In the genomic region with DNA sequence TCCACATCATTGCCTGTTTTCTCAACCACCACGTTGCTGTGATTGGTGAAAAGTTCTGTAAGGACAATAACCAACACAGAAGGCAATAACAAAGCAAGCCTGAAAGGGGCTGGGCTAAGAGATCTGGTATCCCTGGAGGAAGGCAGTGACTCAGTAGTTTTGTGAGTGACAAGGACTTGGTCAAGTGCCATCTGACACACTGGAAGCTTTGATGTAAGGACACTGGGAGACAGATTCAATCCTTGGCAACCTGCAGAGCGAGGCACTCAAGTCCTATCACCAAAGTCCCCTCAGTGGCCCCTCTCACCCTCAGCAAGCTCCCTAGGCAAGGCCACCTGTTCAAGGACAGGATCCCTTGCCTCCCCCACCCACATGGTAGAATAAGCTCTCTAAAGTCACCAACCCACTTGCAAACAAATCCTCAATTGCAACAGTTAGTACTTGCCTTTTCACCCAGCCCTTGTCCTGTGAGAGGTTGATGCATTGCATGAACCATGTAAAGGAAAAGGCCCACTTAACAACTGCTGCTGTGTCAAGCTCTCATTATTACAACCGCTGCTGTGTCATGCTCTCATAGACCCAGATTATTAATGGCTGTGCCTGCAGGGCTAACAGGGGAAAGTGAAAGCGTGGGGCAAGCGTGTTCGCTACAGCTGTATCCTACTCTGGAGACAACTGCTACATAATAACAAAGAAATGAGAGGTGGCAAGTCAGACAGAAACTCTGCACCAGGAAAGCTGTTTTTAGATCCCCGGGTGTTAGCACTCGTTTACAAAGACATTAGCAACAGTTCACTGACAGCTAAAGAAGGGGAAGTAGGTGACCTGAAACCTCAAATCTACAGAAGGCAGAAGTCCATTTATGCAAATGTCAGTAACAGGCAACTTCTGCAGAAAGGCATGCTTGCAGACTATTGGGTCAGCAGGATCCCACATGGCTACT, we compare ENCODE assay signal across 9 mouse cellular contexts. TPM values are rescaled to one million over a fixed set of nuclear protein-coding genes. Genes with fewer than 3 reads are reported as not detected.
DNase-seq lines count a peak whose midpoint lies in the region; ATAC-seq and TF ChIP-seq lines count a peak whose summit lies in the region.
"Had no signal": no experiment of that assay in that cellular context is flagged by ENCODE, and none has a peak within 500 bp of the region (broad histone marks: within the 10 kb centered on the region; RNA-seq: fewer than 3 reads in every experiment).

No protein-coding gene starts in this region.

- no peaks in the 10 kb centered on the region for H3K27me3 ChIP-seq in embryonic facial prominence, embryonic 12.5 days
- no peaks in the 10 kb centered on the region for H3K27me3 ChIP-seq in intestine, embryonic 16.5 days (replicated peaks; ENCODE audit: control insufficient read depth, insufficient read depth, low read length)
- H3K27me3 ChIP-seq in lung, postnatal 0 days (replicated peaks; ENCODE audit: insufficient read depth, low read length): no peaks in the 10 kb centered on the region

- H3K27ac ChIP-seq in embryonic facial prominence, embryonic 12.5 days: peak overlapping the region; percentile 50
- H3K27ac ChIP-seq in intestine, embryonic 16.5 days (ENCODE audit: low read length): no peak overlapping the region; the same call in 1 of the 2 replicates
- H3K27ac ChIP-seq in lung, postnatal 0 days (ENCODE audit: low read length): no peak overlapping the region

- intact Hi-C loops in gastrocnemius, postnatal 14 days (cut with DNase I; ENCODE audit: low total_unique reads): no loop called here

- ATAC-seq in embryonic facial prominence, embryonic 12.5 days (ENCODE audit: insufficient number of reproducible peaks, insufficient read depth, low FRiP score, low TSS enrichment): no peak
- ATAC-seq in intestine, embryonic 16.5 days: peak; percentile 64; the same call in 1 of the 2 replicates
- peak; percentile 63 for ATAC-seq in lung, postnatal 0 days

- no peak for TF ChIP-seq EP300 in lung, postnatal 0 days (IDR thresholded peaks at IDR 0.05)

- 0 out of 2 replicates have a peak overlapping the region, but pooled peaks have one; percentile 9 for H3K4me2 ChIP-seq in embryonic facial prominence, embryonic 12.5 days (replicated peaks)
- 0 out of 2 replicates have a peak overlapping the region, but pooled peaks have one; percentile 27 for H3K4me2 ChIP-seq in intestine, embryonic 16.5 days (ENCODE audit: low read depth, low read length)
- H3K4me2 ChIP-seq in lung, postnatal 0 days (replicated peaks; ENCODE audit: low read depth, low read length): peak overlapping the region; percentile 33

- WGBS in embryonic facial prominence, embryonic 12.5 days: 50% methylated on average over 8 of the region's 8 CpGs
- 38% methylated on average over 8 of the region's 8 CpGs for WGBS in intestine, embryonic 16.5 days
- WGBS in lung, postnatal 0 days: 22% methylated on average over 8 of the region's 8 CpGs

- no peak overlapping the region for H3K9ac ChIP-seq in embryonic facial prominence, embryonic 12.5 days
- peak overlapping the region; percentile 18; the same call in 1 of the 2 replicates for H3K9ac ChIP-seq in intestine, embryonic 16.5 days (ENCODE audit: low read depth, low read length)
- H3K9ac ChIP-seq in lung, postnatal 0 days (replicated peaks; ENCODE audit: low read depth): no peak overlapping the region

- H3K4me1 ChIP-seq in embryonic facial prominence, embryonic 12.5 days: peaks cover 15% of the 10 kb centered on the region
- H3K4me1 ChIP-seq in intestine, embryonic 16.5 days (ENCODE audit: control insufficient read depth, insufficient read depth, low read length): peaks cover 6% of the 10 kb centered on the region; the same call in 1 of the 2 replicates
- H3K4me1 ChIP-seq in lung, postnatal 0 days (ENCODE audit: insufficient read depth, low read depth, low read length): no peaks in the 10 kb centered on the region

- H3K4me3 ChIP-seq in embryonic facial prominence, embryonic 12.5 days: no peak overlapping the region
- H3K4me3 ChIP-seq in intestine, embryonic 16.5 days (ENCODE audit: low read length): peak overlapping the region; percentile 8; the same call in 1 of the 2 replicates
- no peak overlapping the region for H3K4me3 ChIP-seq in lung, postnatal 0 days (ENCODE audit: low read depth, low read length)

- H3K9me3 ChIP-seq in embryonic facial prominence, embryonic 12.5 days: no peaks in the 10 kb centered on the region
- H3K9me3 ChIP-seq in intestine, embryonic 16.5 days (ENCODE audit: control insufficient read depth, low read length): no peaks in the 10 kb centered on the region
- no peaks in the 10 kb centered on the region for H3K9me3 ChIP-seq in lung, postnatal 0 days (ENCODE audit: low read length)

- H3K36me3 ChIP-seq in embryonic facial prominence, embryonic 12.5 days: no peaks in the 10 kb centered on the region
- no peaks in the 10 kb centered on the region for H3K36me3 ChIP-seq in intestine, embryonic 16.5 days (ENCODE audit: control insufficient read depth, insufficient read depth, low read length)
- no peaks in the 10 kb centered on the region for H3K36me3 ChIP-seq in lung, postnatal 0 days (ENCODE audit: insufficient read depth, low read length)
- H3K36me3 ChIP-seq: G1E had no signal

- no peak for TF ChIP-seq CTCF in lung, postnatal 0 days (IDR thresholded peaks at IDR 0.05)

- DNase-seq in gastrocnemius, postnatal 14 days: peak; percentile 32
- DNase-seq in gastrocnemius, adult 8-10 months (ENCODE audit: low spot score in 2 of 2): no peak
- DNase-seq in lung, postnatal 0 days (ENCODE audit: low spot score): peak; percentile 55
- peak; percentile 75 for DNase-seq in retina, postnatal 1 day
- no peak for DNase-seq in right cerebral cortex, postnatal 14 days
- no peak for DNase-seq in layer of hippocampus, postnatal 25 days (ENCODE audit: extremely low spot score in 1 of 2, low spot score in 1 of 2)

RNA-seq across cellular contexts. Expression of a gene that starts 18.1 kb away (rescaled TPM):
- total RNA-seq in gastrocnemius, postnatal 14 days (2021): 1 to 10 TPM; 1.4 to 2.0 TPM
- total RNA-seq in gastrocnemius, adult 8-10 months (2022): 1 to 10 TPM in 2 of 4 experiments, under 1 TPM in 2; 0.80 to 1.9 (median 1.2) TPM
- polyA plus RNA-seq in embryonic facial prominence, embryonic 12.5 days (2016; fragmentation: Nextera tagmentation; extraction: Ambion mirVana): 8.9 and 10.4 TPM in 2 replicates
- polyA plus RNA-seq in intestine, embryonic 16.5 days (2015; fragmentation: Nextera tagmentation; extraction: Ambion mirVana): 8.8 and 9.6 TPM in 2 replicates
- polyA plus RNA-seq in lung, postnatal 0 days (2015; fragmentation: Nextera tagmentation; extraction: Ambion mirVana): 2.4 and 3.5 TPM in 2 replicates
- total RNA-seq in layer of hippocampus, postnatal 25 days (2021): 1 to 10 TPM; 1.2 to 1.8 TPM
- polyA plus RNA-seq: G1E had no signal

Comparison
In these comparisons a context has a peak if more than half of its experiments do, and no peak if none do; other contexts are left out.
1. DNase-seq: peak in gastrocnemius, postnatal 14 days (single experiment), lung, postnatal 0 days (single experiment) and retina, postnatal 1 day (single experiment); none in gastrocnemius, adult 8-10 months (0 of 2), right cerebral cortex, postnatal 14 days (single experiment) and layer of hippocampus, postnatal 25 days (0 of 2).
2. Peak in every context shown above with its lines, with median percentiles within 50 percentile points of each other: H3K4me2 ChIP-seq.